Mouse (Mus musculus) midbrain, embryonic 10.5 days (tissue): ENCODE data around the gene Drc1. TPM values are rescaled to one million over a fixed set of nuclear protein-coding genes. Genes with fewer than 3 reads are reported as not detected.

Source experiments
- DNase-seq: peaks from one replicate; pipeline ENCODE4 v3.0.0-alpha.2; 2017; ENCODE audit warnings: low spot score
- H3K27ac ChIP-seq: fragments of 300-500 bp; sonication (generic); replicated peaks from 2 replicates; pipeline ENCODE4 v1.5.1; 2016; ENCODE audit warnings: mild to moderate bottlenecking
- H3K27me3 ChIP-seq: fragments of 300-500 bp; sonication (generic); 2 replicates; pipeline ENCODE4 v1.6.1; 2016; ENCODE audit warnings: low read depth, mild to moderate bottlenecking; ENCODE audit not compliant: poor library complexity, severe bottlenecking
- H3K36me3 ChIP-seq: fragments of 300-500 bp; sonication (generic); 2 replicates; pipeline ENCODE4 v1.6.1; 2016; ENCODE audit warnings: mild to moderate bottlenecking, moderate library complexity
- H3K4me1 ChIP-seq: fragments of 300-500 bp; sonication (generic); 2 replicates; pipeline ENCODE4 v1.6.1; 2016
- H3K4me3 ChIP-seq: fragments of 300-500 bp; sonication (generic); 2 replicates; pipeline ENCODE4 v1.5.1; 2016; ENCODE audit warnings: mild to moderate bottlenecking, moderate library complexity
- H3K9me3 ChIP-seq: fragments of 300-500 bp; sonication (generic); replicated peaks from 2 replicates; pipeline ENCODE4 v1.6.1; 2016; ENCODE audit warnings: mild to moderate bottlenecking
- WGBS: fragments of 180-500 bp; shearing (Covaris S2); methylation state at CpG from one replicate; pipeline ENCODE4 v1.1.7; 2016; 5-methylcytosine and 5-hydroxymethylcytosine counted together
- polyA plus RNA-seq: library from polyadenylated mRNA; unstranded; fragments of >200 nt; fragmentation: Nextera tagmentation; extraction: Ambion mirVana; gene quantifications from 2 replicates; pipeline ENCODE4 v1.2.1, GENCODE M21; 2016

The Drc1 gene
- polyA plus RNA-seq, 1 experiment from 2014 or later = 0.64 TPM

- Histone ChIP-seq H3K27me3 (no peaks in the 10 kb centered on the region), H3K4me3 (no peak overlapping the region), H3K4me1 (no peaks in the 10 kb centered on the region), H3K9me3 (no peaks in the 10 kb centered on the region), H3K36me3 (no peaks in the 10 kb centered on the region), H3K27ac (no peak overlapping the region)
- WGBS = 87% methylated on average over 5 of the region's 5 CpGs
- DNase-seq = no peak
Observed at GRCm38 (mm10) chr5:30389836-30390235, 108.6 kb downstream of the Drc1 start.

GRCm38 (mm10) chr5:30391473-30391872, 110.3 kb downstream of the Drc1 start:
- H3K27me3 ChIP-seq = no peaks in the 10 kb centered on the region
- peak; percentile 73 for DNase-seq

GRCm38 (mm10) chr5:30400521-30400920, 119.3 kb downstream of the Drc1 start:
- Histone ChIP-seq H3K9me3 (no peaks in the 10 kb centered on the region), H3K4me3 (no peak overlapping the region), H3K27ac (peak overlapping the region; percentile 61), H3K4me1 (peaks cover 17% of the 10 kb centered on the region), H3K27me3 (peaks cover 3% of the 10 kb centered on the region), H3K36me3 (no peaks in the 10 kb centered on the region)
- WGBS = 77% methylated on average over 5 of the region's 5 CpGs
- DNase-seq = no peak

More at GRCm38 (mm10) chr5:30391473-30391872, 110.3 kb downstream of the Drc1 start:
- H3K4me3 ChIP-seq = no peak overlapping the region
- H3K27ac ChIP-seq = no peak overlapping the region
- no peaks in the 10 kb centered on the region for H3K4me1 ChIP-seq
- 27% methylated on average over 7 of the region's 7 CpGs for WGBS
- no peaks in the 10 kb centered on the region for H3K9me3 ChIP-seq
- H3K36me3 ChIP-seq = no peaks in the 10 kb centered on the region

- DNase-seq = peak; percentile 28
- WGBS = 25% methylated on average over 8 of the region's 8 CpGs
- peaks cover 20% of the 10 kb centered on the region for H3K4me1 ChIP-seq
- 0 out of 2 replicates have a peak overlapping the region, but pooled peaks have one; percentile 9 for H3K27ac ChIP-seq
- peaks cover 3% of the 10 kb centered on the region for H3K27me3 ChIP-seq
- H3K4me3 ChIP-seq = no peak overlapping the region
- H3K36me3 ChIP-seq = no peaks in the 10 kb centered on the region
- H3K9me3 ChIP-seq = no peaks in the 10 kb centered on the region
Observed at GRCm38 (mm10) chr5:30401165-30401564, 120.0 kb downstream of the Drc1 start.

- WGBS = 12% methylated on average over 9 of the region's 9 CpGs
- Histone ChIP-seq H3K27ac (peak overlapping the region; percentile 35), H3K9me3 (no peaks in the 10 kb centered on the region), H3K36me3 (no peaks in the 10 kb centered on the region), H3K4me1 (peaks cover 28% of the 10 kb centered on the region), H3K4me3 (peak overlapping the region; percentile 29), H3K27me3 (no peaks in the 10 kb centered on the region; the same call in none of the 2 replicates)
- DNase-seq = peak; percentile 35
Observed at GRCm38 (mm10) chr5:30406876-30407275, 125.7 kb downstream of the Drc1 start.

GRCm38 (mm10) chr5:30411524-30411923, 130.3 kb downstream of the Drc1 start:
- Histone ChIP-seq H3K27ac (no peak overlapping the region), H3K4me1 (peaks cover 28% of the 10 kb centered on the region), H3K4me3 (no peak overlapping the region), H3K27me3 (no peaks in the 10 kb centered on the region), H3K36me3 (no peaks in the 10 kb centered on the region), H3K9me3 (no peaks in the 10 kb centered on the region)
- 82% methylated on average over 10 of the region's 10 CpGs for WGBS
- no peak for DNase-seq

GRCm38 (mm10) chr5:30415381-30415780, 134.2 kb downstream of the Drc1 start:
- Histone ChIP-seq H3K9me3 (no peaks in the 10 kb centered on the region), H3K27me3 (no peaks in the 10 kb centered on the region), H3K4me1 (peaks cover 20% of the 10 kb centered on the region), H3K4me3 (no peak overlapping the region), H3K36me3 (no peaks in the 10 kb centered on the region), H3K27ac (no peak overlapping the region)
- no peak for DNase-seq
- 74% methylated on average over 2 of the region's 2 CpGs for WGBS

- Histone ChIP-seq H3K4me1 (peaks cover 20% of the 10 kb centered on the region), H3K9me3 (no peaks in the 10 kb centered on the region), H3K27ac (no peak overlapping the region; the same call in 1 of the 2 replicates), H3K4me3 (no peak overlapping the region), H3K36me3 (no peaks in the 10 kb centered on the region), H3K27me3 (no peaks in the 10 kb centered on the region)
- 66% methylated on average over 4 of the region's 4 CpGs for WGBS
- no peak for DNase-seq
Observed at GRCm38 (mm10) chr5:30415876-30416275, 134.7 kb downstream of the Drc1 start.

Other genes with a start within 250 kb of the Drc1 start
- 294 and 321 TPM in 2 replicates for gene Tyms, start 207.8 kb upstream of the Drc1 start, polyA plus RNA-seq
- 6.9 and 9.4 TPM in 2 replicates for gene Garem2, start 176.2 kb upstream of the Drc1 start, polyA plus RNA-seq
- 2.4 and 3.7 TPM in 2 replicates for gene 3110082J24Rik, start 175.3 kb upstream of the Drc1 start, polyA plus RNA-seq
- gene Hadha, start 126.2 kb upstream of the Drc1 start, polyA plus RNA-seq = 101 and 115 TPM in 2 replicates
- gene Hadhb, start 126.1 kb upstream of the Drc1 start, polyA plus RNA-seq = 104 and 106 TPM in 2 replicates
- 0.05 TPM in 1 of 2 replicates, not detected in the other for gene Adgrf3, start 75.7 kb upstream of the Drc1 start, polyA plus RNA-seq
- gene Selenoi, start 48.8 kb upstream of the Drc1 start, polyA plus RNA-seq = 19.2 and 19.4 TPM in 2 replicates
- 0.05 and 0.29 TPM in 2 replicates for gene Otof, start 180.5 kb downstream of the Drc1 start, polyA plus RNA-seq
- gene 1700001C02Rik, start 184.7 kb downstream of the Drc1 start, polyA plus RNA-seq = not detected in 2 replicates